Mouse (Mus musculus) retina, embryonic 14.5 days (tissue): ENCODE data around the gene Gm7735.
"Not testable (repeated sequence)": the region's sequence is repeated elsewhere in the genome, so short reads cannot be mapped to it uniquely, and the experiment has no call there.

ENCODE experiments used
- DNase-seq: peaks from one replicate; pipeline ENCODE4 v3.0.0-alpha.2; 2015; ENCODE audit warnings: low spot score

Gene Gm7735

GRCm38 (mm10) chr16:89169190-89169589, at the start of gene Gm7735:
Gene Gm7735 (plus strand): TSS chr16:89169490.
- not testable (repeated sequence) for DNase-seq

- DNase-seq = no peak
Measured at GRCm38 (mm10) chr16:89140551-89140950, 28.7 kb upstream of the Gm7735 start, which contains the start of gene Gm6358. Gene Gm6358 (plus strand): TSS chr16:89140851.

DNA sequence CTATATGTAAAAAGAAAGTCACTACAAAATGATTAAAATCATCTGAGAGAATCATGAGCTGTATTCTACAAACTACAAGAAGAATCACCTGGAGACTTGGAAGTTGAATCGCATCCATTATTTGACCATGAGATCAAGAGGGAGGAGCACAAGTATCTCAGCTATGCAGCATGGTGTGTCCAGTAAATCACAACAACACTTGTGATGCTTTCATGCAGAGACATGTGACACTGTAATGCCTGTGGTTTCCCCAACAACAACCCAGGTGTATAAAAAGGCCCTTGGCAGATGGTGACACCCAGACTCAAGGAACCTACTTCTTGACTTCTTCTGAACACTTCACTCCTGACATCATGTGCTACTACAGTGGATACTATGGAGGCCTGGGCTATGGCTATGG, 18.5 kb upstream of the Gm7735 start, which contains the start of gene Gm10061:
TSS of gene Gm10061 (plus strand) at position 301 of the 400 bp plus-strand sequence.
- no peak for DNase-seq

GRCm38 (mm10) chr16:89157652-89158051, 11.6 kb upstream of the Gm7735 start, which contains the start of gene Gm9789:
Gene Gm9789 (plus strand): TSS chr16:89157952.
- DNase-seq = no peak

- no peak for DNase-seq
Measured at GRCm38 (mm10) chr16:89174435-89174834, 5.1 kb downstream of the Gm7735 start, which contains the start of gene 1110057P08Rik. Gene 1110057P08Rik (plus strand): TSS chr16:89174735.

GRCm38 (mm10) chr16:89188621-89189020, 19.3 kb downstream of the Gm7735 start:
- DNase-seq = no peak

GRCm38 (mm10) chr16:89205561-89205960, 36.3 kb downstream of the Gm7735 start, which contains the start of gene Krtap20-2:
Gene Krtap20-2 (plus strand): TSS chr16:89205861.
- DNase-seq = no peak
